Mouse (Mus musculus): ENCODE data around the gene Ccl7.

Gene Ccl7

DNA sequence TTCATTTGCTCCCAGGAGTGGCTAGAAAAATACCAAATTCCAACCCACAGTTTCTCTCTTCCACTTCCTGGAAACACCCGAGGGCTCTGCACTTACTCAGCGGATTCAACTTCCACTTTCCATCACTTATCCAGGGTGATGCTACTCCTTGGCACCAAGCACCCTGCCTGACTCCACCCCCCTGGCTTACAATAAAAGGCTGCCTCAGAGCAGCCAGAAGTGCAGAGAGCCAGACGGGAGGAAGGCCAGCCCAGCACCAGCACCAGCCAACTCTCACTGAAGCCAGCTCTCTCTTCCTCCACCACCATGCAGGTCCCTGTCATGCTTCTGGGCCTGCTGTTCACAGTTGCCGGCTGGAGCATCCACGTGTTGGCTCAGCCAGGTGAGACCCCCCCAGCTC is 10.2 kb upstream of the Ccl7 start, which contains the start of gene Ccl2:
TSS of gene Ccl2 (plus strand) at position 216 of the 400 bp plus-strand sequence.
- no peak for DNase-seq (ENCODE audit: low spot score)

DNA sequence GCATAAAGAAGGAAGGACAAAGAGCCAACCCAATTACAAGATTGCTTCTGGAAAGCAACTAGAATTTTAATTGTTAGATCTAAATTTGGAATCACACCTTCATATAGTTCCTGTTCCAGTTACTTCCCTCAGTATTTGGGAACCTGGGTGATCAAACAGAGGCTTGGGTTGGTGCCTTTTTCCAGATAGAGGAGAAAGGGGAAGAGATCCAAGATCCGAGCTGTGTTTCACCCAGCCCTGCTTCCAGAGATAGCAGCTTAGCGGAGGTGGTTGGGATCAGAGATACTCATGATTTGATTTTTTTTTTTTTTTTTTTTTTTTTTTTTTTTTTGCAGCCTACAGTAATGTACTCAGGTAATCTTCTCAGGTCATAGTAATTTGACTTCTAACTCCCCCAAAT is 9.7 kb upstream of the Ccl7 start:
- DNase-seq (ENCODE audit: low spot score) = no peak

DNA sequence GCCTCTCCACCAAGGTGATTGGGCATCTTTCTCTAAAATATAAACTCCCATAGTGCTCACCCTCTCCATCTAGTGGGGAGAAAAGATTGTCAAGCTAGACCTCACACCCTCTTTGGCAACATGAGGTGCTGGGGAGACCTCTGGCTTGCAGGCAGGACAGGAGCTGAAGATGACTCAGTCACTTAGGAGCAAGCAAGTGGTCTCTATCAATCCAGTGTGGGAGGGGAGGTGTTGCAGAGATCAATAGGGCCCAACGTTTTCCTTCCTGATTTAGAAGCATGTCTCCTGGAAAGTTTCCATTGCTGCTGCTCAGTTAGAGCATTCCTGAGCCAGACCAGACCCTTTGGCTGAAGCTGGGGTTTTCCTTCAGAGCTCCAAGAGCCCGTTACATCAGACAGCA is 7.0 kb upstream of the Ccl7 start, which contains the start of gene Gm17268:
TSS of gene Gm17268 (minus strand) at position 28 of the 400 bp plus-strand sequence.
- DNase-seq (ENCODE audit: low spot score) = no peak

DNA sequence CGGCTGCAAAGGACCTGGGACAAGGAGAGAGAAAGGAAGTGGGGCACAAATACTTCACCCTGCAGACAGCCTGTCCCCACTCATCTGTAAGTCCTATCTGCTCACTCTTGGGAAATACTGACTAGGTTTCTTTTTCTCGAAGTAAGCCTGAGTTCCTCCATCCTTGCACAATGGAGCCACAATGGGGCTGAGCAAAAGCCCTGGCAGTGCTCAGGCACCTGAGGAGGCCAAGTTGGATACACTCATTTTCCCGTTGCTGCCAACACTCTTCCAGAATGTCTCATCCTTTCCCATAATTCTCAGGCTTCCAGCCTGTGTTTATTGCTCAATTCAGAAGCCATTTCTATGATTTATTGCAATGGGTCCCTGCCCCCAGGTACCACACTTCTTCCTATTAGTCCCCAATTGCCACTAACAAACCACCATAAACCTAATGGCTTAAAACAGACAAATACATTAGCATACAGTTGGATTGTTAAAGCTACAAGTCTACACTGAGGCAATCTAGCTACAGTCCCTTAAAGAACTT is 6.3 kb upstream of the Ccl7 start:
- no peak for DNase-seq (ENCODE audit: low spot score)

DNA sequence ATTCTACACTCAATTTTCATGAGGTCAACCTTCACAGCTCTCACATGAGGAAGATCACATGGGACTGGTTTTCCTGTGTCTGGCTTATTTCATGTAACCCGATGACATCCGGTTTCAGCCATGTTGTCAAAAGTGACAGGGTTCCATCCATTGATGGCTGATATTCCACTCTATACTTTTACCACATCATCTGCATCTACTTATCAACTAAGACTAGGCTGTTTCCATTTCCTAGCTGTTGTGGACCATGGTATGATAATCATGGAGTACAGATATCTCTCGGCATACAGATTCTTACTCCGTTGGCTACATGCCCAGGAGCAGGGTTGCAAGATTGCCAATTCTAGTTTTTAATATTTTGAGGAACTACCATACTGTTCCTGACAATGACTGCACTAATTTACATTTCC is 3.8 kb upstream of the Ccl7 start:
- DNase-seq (ENCODE audit: low spot score) = no peak

DNA sequence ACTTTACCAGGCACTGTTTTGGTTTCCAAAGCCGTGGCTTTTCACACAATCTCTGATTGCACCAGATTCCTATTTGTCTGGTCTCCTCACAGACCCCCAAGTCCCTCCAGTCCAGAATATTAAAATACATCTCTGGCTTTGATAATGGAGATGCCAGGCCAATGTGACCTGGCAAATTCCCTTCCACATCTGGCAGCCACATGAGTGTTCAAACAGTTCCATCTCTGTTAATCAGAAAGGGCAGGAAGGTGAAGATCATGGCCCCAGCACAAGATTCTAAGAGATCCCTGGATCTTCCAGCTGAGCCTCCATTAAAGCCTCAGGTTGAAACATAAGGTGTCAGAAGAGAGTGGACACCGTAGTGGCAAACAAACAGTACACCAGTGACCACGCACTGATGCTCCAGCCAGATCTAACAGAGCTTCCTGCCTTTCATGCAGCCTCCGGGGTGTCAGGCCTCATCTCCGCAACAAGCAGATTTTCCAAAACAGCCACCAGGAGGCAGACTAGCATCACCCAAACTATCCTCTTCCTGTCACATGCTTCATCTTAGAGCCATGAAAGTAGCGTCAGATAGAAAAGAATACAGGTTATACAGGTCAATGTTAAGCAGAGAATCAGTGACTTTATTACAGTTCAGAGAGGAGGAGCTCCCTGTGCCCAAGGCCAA is 2.4 kb downstream of the Ccl7 start:
- peak; percentile 24 for DNase-seq (ENCODE audit: low spot score)

DNA sequence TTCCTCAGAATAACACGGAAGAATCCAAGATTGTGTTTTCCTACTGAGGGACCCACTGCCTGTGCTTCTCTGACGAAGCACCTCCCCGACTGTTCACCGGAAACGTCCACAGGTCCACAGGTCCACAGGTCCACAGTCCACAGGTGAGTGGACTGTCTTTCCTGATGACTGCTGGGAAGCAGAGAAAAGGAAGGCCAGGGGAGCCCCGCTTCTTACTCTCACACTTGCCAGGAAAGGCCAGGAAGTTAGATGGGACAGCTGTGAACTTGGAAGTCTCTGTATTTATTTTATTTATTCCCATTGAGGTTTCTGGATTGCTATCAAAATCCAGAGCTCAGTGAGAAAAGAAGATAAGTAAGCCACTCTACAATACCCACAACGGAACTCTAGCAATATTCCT is 8.3 kb downstream of the Ccl7 start:
- DNase-seq (ENCODE audit: low spot score) = no peak

DNA sequence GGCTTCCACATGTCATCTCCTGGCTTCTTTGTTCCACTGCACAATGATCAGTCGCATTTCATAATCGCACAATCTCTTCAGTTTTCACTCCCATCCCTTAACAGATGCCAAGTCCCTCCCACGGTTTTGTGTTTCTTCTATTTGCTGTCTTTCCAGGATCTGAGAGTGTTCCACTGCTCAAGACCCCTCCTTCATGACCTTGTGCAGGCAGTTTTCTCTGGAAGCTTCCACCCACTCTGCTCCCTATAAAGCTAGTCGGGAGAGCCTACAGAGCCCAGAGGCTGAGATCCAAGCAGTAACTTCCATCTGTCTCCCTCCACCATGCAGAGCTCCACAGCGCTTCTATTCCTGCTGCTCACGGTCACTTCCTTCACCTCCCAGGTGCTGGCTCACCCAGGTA is 12.1 kb downstream of the Ccl7 start, which contains the start of gene Ccl11:
TSS of gene Ccl11 (plus strand) at position 178 of the 400 bp plus-strand sequence.
- no peak for DNase-seq (ENCODE audit: low spot score)

DNA sequence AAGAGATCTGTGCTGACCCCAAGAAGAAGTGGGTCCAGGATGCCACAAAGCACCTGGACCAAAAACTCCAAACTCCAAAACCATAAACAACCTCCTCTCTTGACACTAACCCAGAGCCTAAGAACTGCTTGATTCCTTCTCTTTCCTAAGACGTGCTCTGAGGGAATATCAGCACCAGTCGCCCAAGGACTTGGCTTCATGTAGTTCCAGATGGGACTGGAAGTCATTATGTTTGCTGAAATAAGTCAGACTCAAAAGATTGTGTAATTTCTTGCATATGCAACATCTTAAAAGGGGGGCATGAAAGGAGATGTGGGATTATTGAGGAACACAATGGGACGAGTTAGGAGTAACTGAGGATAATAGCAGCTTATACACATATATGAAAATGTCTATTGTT is 16.7 kb downstream of the Ccl7 start:
- DNase-seq (ENCODE audit: low spot score) = no peak

DNA sequence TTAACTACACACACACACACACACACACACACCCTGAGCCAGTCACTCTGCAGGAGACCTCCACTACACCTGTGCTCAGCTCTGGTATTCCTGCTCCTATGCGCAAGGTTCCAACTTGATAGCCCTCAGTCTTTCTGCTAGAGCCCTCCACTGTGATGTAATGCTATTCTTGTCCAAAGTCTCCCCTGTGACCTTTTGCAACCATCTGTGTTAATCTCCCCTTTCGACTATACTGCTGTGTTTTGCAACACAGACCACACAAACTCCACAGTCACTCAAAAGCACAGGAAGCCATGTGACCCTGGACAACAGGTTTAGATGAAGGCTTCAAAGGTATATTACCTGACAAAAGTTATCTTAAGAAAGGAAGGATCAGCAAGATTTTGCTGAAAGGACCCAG is 17.9 kb downstream of the Ccl7 start:
- DNase-seq (ENCODE audit: low spot score) = no peak

DNA sequence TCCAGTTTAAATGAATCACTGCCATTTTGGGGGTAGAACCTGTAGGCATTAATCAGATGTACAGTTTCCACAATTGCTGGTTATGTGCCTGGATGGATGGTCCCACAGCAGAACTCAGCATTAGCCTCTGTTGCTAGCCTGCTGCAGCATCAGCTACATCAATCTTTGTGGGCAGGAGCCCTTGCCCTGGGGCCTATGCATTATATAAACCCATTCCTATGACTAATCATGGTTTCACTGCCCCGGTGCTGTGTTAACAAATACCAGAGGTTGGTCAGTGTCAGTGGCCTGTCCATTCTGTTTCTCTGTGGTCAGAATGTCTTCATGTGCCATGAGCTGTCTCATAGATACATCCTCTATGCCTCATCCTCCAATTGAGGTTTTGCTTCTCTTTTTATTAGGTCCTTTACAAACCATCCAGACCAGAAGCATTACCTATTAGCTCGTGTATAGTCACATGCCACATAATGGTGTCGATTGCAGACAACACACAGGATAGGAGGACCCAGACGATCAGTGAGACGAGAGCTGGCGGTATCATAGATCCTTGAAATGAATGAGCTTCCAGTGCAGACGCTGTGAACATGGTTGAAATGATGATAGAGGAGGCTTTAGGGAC is 21.6 kb downstream of the Ccl7 start:
- no peak for DNase-seq (ENCODE audit: low spot score)

DNA sequence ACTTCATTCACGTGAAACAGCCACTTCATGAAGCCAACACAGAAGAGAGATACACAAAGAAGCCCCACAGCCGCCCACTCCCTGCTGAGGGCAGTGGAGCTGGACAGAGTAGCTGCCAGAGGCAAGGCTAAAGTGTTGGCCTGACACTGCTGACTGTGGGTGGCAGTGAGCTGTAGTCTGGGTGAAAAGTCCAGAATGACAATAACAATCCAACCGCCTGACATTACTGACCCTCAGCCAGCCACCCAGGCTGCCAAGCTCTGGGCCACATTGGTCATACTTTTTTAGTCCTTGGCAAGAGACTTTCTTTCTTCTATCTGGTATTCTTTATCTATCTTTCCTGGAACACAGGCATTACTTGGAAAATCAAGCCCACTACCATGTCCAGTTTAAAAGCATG is 25.6 kb downstream of the Ccl7 start:
- no peak for DNase-seq (ENCODE audit: low spot score)

DNA sequence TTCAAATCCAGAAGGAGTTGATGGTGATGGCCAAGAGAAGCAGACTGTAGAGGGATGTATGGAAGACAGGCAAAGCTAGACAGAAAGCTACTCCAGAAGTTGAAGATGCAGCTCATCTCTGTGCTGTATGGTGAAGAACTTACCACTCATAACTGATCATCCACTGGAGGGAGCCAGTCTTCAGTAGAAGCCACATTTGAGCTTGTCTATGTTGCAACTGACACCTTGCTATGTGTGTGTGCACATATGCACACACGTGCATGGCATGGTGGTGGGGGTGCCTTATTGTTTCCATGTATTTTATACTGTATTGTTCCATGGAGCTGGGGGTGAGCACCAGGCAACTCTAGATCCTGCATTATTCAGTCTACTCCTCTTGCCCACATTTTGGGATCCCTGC is 26.9 kb downstream of the Ccl7 start:
- DNase-seq (ENCODE audit: low spot score) = no peak

DNA sequence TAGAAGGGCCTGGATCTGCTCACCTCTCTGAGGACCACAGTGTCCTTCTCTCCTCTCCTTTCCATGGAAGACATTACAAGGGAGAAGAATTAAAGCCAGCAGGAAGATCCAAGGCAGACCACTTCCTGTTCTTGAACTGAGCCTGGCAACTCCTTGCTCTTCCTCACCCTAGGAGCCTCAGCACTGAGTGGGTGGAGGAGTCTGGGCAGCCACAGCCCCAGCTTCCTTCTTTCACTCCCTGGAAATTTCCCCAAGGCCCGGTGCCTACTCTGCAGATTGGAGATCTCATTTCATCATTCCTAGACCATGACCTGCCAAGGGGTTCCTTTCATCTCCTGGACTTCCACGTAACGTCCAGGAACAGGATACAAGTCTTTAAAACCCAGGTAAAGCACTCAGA is 27.5 kb downstream of the Ccl7 start:
- DNase-seq (ENCODE audit: low spot score) = no peak

DNA sequence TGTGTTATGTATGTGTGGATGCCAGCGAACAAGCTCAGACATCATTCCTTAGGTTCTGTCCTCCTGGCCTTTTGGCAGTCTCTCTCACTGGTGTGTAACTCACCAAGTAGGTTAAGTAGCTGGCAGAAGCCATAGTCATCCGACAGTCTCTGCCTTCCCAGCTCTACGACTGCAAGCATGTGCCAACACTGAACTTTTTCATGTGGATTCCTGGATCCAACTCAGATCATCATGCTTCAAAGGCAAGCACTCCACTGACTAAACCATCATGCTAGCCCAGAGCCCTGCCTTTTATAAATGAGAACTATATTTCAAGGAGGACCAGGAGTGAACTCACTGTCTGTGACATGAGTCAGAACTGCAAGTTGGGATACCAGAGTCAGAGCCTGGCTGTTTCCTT is 28.2 kb downstream of the Ccl7 start:
- DNase-seq (ENCODE audit: low spot score) = no peak

DNA sequence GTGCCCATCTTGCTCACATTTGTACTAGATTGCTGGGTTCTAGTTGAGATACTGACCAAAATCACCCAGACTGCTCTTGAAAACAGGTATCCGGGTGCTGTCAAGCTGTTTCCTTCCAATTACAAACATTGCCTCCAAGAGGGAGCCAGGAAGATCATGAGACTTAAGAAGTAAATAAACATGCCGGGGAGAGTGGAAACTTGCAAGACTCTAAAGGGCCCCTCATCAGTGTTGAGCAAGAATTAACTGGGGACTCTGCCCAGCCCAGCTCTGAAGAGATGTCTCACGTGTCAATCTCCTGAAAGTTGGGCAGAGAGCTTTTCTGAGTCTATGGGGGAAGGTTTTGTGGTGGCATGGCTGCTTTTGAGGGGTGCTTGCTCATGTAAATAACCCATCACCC is 31.5 kb downstream of the Ccl7 start:
- no peak for DNase-seq (ENCODE audit: low spot score)

DNA sequence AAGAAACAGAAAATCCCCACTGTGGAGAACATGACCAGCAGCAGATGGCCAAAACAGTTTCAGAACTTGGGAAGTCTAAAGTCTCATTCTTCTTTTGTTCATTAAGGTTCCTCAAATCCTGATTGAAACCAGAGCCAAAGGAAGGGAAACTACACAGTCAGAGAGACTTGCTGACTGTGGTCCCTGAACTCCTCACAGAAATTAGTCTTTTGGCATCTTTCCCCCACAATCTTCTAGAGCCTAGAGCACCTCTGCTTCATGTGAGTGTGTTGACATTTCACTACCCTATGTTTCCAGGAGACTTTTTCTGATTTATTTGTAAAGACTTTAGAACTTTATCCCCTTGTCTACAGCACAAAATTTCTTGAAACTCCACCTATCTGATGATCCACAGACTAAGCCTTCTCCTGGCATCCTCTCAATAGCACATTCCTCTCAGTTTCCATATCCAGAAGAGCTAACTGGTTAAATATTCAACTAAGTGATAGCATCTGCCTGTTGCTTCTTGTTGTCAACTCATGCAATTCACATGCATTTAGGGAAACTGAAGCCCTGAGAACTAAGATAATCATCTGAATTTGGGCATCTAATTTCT is 32.7 kb downstream of the Ccl7 start:
- no peak for DNase-seq (ENCODE audit: low spot score)

DNA sequence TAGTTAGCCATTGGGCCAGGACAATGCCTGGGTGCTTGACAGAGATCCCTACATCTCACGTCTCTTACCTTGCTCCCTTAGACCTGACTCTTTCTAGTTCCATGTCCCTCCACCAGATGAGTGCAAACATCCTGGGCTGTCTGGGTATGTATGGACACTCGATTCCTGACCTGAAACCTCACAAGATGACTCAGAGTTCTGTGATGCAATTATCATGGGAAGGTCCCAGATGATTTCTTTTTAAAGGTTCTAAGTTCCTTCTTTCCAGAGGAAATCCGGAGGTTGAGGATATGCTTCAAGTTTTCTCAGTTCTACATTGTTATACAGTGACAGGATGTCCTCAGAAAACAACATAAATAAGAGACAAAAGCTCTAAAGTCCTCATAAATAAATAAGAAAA is 35.4 kb downstream of the Ccl7 start:
- DNase-seq (ENCODE audit: low spot score) = no peak

DNA sequence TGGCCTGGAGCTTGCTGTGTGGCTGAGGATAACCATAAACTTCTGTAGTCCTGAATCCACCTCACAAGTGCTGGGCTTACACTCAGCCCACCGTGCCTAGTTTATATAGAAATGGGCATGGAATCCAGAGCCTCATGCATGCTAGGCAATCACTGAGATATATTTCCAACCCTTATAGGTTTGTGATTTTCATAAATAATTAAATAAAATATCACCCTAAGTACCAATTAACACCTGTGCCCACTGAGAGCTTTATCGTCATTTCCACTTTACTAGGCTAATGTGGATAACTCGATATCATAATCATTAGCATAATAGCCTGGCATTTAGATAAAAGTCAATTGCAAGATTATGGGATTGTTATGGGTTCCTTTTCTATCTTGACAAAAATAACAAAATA is 38.8 kb downstream of the Ccl7 start:
- no peak for DNase-seq (ENCODE audit: low spot score)

Data from T-cell, adult 2 months (primary cell).